Mouse (Mus musculus) spleen, adult 2 months (tissue): ENCODE measurements around the gene Hoxd13.

Experiments
- CTCF ChIP-seq: fragments of 200-500 bp; IDR thresholded peaks from 2 replicates; pipeline ENCODE4 v1.5.1; 2011; ENCODE audit warnings: mild to moderate bottlenecking, inconsistent platforms; ENCODE audit not compliant: insufficient read depth, insufficient read length, insufficient replicate concordance; ENCODE audit errors: extremely low read depth
- POLR2A ChIP-seq: fragments of 200-500 bp; IDR thresholded peaks from 2 replicates; pipeline ENCODE4 v1.6.1; 2011; ENCODE audit warnings: low read depth, low read length, inconsistent platforms

DNA sequence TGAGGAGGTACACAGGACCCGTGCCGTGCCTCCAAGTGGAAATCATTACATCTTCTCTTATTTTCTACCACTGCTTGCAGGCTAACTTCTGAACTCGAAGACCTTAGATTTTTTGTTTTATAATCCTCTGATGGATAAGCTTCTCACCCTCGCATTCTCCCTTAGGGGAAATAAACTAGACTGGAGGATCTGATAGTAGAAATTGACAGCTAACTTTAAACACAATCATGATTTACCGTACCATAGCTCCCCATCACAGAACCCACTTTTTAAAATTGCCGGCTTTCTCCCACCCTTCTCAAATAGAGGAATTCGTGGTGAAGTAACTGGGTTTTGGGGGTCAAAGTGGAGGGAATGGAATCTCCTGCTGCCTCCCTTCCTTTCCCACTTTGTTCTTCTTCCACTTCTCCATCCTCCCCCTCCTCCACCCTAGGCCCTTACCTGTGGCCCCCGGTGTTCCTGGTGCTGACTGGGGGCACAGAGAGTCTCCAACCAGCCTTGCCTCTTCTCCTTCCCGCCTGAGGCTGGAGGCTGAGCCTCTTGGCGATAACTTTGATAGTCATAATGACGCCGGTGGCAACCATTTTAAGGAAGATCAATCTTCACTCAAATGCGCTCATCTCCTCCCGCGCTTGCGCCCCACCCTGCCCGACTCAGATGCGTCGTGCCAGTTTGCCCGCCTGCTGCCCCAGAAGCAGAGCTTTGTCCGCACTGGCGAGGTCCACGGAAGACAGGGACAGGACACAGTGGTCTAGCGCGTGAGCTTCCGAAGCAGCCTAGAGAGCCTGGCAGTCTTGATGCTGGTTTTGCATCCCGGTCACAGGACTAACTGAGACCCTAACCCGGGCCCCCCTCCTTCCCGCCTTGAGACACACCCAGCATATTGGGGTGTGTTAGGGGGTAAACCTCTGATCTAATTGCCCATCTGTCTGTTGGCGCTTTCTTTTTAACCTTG lies 7.4 kb upstream of the Hoxd13 start:
- TF ChIP-seq CTCF (no peak), POLR2A (no peak)
